Mouse (Mus musculus) neural tube, embryonic 13.5 days (tissue): ENCODE data around the gene Gm28372. TPM values are rescaled to one million over a fixed set of nuclear protein-coding genes. Genes with fewer than 3 reads are reported as not detected.

Experiments used
- polyA plus RNA-seq: library from polyadenylated mRNA; unstranded; fragments of >200 nt; fragmentation: Nextera tagmentation; extraction: Ambion mirVana; gene quantifications from 2 replicates; pipeline ENCODE4 v1.2.1, GENCODE M21; 2015

The Gm28372 gene
- polyA plus RNA-seq, 1 experiment from 2014 or later, result not detected

Other genes starting within 250 kb of the Gm28372 start
- gene Snrpb, start 225.8 kb upstream of the Gm28372 start, polyA plus RNA-seq, result 362 and 366 TPM in 2 replicates
- gene Tmc2, start 210.0 kb upstream of the Gm28372 start, polyA plus RNA-seq, result not detected in 2 replicates
- gene Nop56, start 130.8 kb upstream of the Gm28372 start, polyA plus RNA-seq, result 230 and 236 TPM in 2 replicates
- gene Idh3b, start 120.7 kb upstream of the Gm28372 start, polyA plus RNA-seq, result 156 and 161 TPM in 2 replicates
- 3.6 and 4.3 TPM in 2 replicates for gene Ebf4, start 110.1 kb upstream of the Gm28372 start, polyA plus RNA-seq
- 26.8 and 32.9 TPM in 2 replicates for gene Cpxm1, start 7.7 kb upstream of the Gm28372 start, polyA plus RNA-seq
- gene 1700020A23Rik, start within 50 bp of the Gm28372 start, polyA plus RNA-seq, result not detected in 2 replicates
- gene Tmem239, start 1.2 kb downstream of the Gm28372 start, polyA plus RNA-seq, result 0.29 TPM in 1 of 2 replicates, not detected in the other
- gene Vps16, start 19.1 kb downstream of the Gm28372 start, polyA plus RNA-seq, result 98.2 and 103 TPM in 2 replicates
- gene Pced1a, start 19.5 kb downstream of the Gm28372 start, polyA plus RNA-seq, result 10.2 and 11.7 TPM in 2 replicates
- gene Ptpra, start 45.0 kb downstream of the Gm28372 start, polyA plus RNA-seq, result 123 and 131 TPM in 2 replicates
- gene Mrps26, start 158.5 kb downstream of the Gm28372 start, polyA plus RNA-seq, result 77.4 and 87.0 TPM in 2 replicates
- not detected in 2 replicates for gene Oxt, start 170.9 kb downstream of the Gm28372 start, polyA plus RNA-seq
- gene Avp, start 177.3 kb downstream of the Gm28372 start, polyA plus RNA-seq, result 0.36 TPM in 1 of 2 replicates, not detected in the other
- 13.1 and 13.8 TPM in 2 replicates for gene Fastkd5, start 224.8 kb downstream of the Gm28372 start, polyA plus RNA-seq
- gene Ubox5, start 224.8 kb downstream of the Gm28372 start, polyA plus RNA-seq, result 10.8 and 12.4 TPM in 2 replicates
- 10.5 and 10.7 TPM in 2 replicates for gene Lzts3, start 237.6 kb downstream of the Gm28372 start, polyA plus RNA-seq